Mouse (Mus musculus) lung, adult 2 months (tissue): Measurements from ENCODE around the gene Gm49325.
"Not testable (repeated sequence)": the region's sequence is repeated elsewhere in the genome, so short reads cannot be mapped to it uniquely, and the experiment has no call there.

ENCODE experiments used
- CTCF ChIP-seq: fragments of 200-500 bp; IDR thresholded peaks from 2 replicates; pipeline ENCODE4 v1.5.1; 2011; ENCODE audit warnings: mild to moderate bottlenecking, low read length, control low read depth; ENCODE audit not compliant: insufficient read depth
- POLR2A ChIP-seq: fragments of 200-500 bp; IDR thresholded peaks from 2 replicates; pipeline ENCODE4 v1.6.1; 2011; ENCODE audit warnings: low read depth, mild to moderate bottlenecking, control low read depth, low read length, borderline replicate concordance; ENCODE audit errors: extremely low read depth

DNA sequence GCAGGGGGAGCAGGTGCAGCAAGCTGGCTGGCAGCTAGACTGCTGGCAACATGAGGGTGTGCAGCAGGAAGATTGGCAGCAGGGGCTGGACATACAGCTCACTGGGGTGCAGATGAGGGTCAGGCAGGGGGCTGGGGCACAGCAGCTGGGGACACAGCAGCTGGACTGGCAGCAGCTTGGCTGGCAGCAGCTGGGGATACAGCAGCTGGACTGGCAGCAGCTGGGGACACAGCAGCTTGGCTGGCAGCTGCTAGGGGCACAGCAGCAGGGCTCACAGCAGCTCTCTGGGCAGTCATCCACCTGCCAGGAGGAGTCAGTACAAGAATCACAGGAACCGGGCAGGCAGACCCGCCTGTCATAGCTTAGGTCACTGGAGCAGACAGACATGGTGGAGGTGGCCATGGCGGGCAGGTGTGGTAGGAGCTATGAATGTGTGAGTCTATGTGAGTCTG lies 84.4 kb downstream of the Gm49325 start, which contains the start of gene Gm19402:
- not testable (repeated sequence) for TF ChIP-seq CTCF, POLR2A
